Mouse (Mus musculus): Measurements from ENCODE around the gene Impdh2.

The Impdh2 gene

DNA sequence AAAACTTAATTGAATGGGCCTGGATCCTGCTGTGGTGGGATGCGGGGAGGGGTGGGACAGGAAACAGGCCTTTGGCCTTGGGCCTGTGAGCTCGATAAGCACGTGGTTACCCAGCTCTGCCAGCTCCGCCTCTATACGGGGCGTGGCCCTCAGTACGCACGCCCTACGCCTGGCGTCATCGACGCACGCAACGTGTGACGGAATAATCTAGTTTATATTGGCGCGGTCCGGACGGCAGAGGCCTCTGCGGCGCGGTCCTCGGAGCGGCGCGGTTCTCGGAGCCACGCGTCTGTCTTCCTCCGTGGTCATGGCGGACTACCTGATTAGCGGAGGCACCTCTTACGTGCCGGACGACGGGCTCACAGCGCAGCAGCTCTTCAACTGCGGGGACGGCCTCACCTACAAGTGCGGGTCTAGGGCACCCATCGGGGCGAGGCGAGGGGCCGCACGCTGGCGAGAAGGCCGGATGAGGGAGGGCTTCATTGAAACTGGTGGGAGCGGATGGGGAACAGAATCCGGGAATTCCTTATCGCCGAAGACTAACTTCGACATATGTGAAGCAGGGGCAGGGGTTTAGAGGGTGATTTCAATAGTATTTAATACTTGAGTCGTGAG lies at the start of gene Impdh2:
Gene Impdh2, plus strand, starts transcription at position 60 of the 615 bp plus-strand sequence.
- peak; percentile 93 for DNase-seq

DNA sequence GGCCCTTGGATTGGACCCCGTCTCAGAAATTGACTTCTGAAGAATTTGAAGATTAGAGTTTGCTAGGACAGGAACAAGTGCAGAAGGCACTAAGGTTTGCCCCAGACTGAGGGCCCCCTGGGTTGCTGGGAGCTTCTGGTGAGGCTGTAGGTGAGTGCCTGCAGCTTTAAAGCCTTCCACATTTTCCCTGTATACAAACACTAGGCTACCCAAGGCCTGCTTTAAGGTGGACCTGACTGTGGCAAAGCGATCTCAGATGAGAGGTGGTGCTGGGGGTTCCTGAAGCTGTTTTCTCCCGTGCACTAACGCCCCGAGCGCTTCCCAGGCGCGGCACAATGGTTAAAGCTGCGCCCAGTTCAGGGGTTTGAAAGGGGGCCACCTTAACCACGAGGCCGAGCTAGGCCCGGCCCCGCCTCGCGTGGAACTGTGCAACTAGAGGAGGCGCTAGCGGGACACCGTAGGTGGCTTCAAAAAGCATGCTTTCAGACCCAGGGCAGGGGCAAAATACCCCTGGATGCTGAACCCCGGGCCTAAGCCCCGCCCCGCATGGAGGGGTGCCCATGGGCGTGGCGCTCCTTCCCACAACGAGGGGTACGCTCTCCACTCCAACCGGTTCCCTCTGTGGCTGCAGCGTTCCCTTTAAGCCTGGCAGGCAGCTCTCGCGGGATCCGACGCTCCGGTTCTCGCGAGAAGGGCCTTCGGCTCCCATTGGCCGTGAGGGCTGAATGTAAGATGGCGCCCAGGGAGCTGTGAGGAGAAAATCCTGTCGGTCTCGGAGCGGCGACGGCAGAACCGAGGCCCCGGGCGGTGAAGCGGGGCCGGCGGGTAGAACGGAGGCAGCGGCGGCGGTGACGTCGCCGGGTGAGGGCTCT lies 43.5 kb upstream of the Impdh2 start, which contains the start of gene Qrich1:
Gene Qrich1, plus strand, starts transcription at position 427 of the 872 bp plus-strand sequence.
- DNase-seq, result peak; percentile 95

DNA sequence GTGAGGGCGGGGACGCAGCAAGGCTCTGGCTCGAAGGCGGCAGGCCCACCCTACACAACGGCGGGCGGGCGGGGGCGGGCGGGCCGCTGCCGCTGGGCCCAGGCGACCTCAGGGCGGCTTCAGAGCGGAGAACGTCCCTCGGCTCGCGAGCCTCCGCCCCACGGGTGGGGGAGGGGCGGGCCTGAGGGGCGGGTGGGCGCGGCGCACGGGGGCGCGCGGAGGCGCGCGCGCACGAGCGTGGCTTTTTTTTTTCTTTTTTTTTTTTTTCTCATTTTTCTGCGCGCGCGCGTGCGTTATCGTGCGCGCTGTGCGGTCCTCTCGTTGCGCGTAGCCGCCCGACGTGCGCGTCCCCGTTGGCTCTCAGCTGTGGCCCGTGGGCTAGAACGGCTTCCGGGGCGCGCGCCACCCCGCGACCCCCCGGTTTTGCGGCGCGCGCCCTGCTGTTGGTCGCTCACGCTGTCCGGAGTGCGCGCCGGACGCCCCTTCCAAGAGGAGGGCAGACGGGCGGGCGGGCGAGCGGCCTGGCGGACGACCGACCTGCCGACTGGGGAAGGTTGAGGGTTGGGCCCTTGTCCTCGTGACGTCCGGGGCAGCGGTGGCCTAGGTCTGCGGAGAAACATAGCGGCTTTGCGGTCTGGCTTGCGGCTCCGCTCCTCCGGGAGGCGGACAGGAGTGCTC lies 42.7 kb upstream of the Impdh2 start:
- peak; percentile 89 for DNase-seq

DNA sequence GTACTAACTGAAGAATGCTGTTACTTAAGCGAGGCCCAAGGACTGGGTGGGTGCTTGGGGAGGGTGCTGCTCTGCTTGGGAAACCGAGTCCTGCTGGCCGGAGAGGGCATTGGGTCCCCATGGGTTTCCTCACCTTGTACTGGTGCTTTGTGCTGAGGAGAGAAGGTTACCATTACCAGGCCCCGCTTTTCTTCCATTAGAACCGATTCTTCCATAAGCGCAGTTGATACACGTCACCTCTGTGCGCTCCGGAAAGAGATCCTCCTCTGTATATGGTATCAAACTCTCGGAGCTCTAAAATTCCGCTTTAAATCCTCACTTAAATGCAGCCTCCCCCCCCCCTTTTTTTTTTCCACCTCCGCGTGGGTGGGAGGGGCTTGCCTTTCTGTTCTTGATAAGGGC lies 42.2 kb upstream of the Impdh2 start:
- DNase-seq, result peak; percentile 45

DNA sequence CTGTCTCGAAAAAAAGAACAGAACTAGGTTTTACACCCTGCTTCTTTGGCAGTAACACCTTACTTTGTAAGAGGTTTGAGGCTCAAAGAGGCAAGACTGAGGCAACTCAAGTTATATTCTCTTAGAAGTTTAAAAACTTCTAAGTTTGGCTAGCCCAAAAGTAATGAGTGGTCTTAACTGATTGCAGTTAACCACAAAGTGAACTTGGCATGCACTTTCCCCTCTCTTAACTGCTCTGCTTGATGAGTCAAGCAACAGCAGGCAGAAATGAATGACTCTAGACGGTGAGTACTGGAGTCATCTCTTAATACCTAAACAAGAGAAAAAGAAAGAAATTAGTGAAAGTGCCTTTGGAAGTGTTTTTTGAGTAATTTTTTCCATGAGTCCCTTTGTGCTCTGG lies 38.5 kb upstream of the Impdh2 start:
- no peak for DNase-seq

DNA sequence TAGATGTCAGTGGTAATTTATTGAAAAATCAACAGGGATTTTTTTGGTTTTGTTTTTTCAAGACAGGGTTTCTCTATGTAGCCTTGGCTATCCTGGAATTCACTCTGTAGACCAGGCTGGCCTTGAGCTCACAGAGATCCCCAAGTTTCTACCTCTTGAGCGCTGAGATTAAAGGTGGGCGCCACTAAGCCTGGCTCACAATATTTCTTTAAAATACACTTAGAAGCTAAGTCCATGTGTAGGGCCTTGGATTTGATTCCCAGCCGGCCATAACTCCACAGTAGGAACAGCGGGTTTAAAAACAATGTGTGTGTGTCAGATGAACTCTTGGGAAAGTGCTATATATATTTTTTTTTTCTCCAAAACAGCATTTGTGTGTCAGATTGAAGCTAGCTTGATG lies 36.7 kb upstream of the Impdh2 start:
- DNase-seq, result no peak

DNA sequence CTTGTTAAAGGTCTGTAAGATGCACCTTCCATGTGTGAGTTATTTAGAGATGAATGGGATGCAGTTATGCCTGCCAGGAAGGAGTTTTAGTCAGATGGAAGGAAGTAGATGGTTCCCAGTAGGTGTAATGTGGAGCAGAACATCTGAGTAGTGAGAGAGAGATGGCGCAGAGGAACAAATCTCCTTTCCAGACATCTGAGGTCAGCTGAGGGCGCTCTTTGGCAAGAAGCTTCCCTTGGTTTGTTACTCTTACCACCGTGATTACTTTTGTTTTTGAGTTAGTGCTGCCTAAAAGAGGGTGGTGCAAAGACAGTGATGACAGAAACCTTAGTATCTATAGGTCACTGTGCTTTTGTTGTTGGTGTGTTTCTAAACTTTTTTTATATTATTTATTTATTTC lies 34.7 kb upstream of the Impdh2 start:
- DNase-seq, result no peak

DNA sequence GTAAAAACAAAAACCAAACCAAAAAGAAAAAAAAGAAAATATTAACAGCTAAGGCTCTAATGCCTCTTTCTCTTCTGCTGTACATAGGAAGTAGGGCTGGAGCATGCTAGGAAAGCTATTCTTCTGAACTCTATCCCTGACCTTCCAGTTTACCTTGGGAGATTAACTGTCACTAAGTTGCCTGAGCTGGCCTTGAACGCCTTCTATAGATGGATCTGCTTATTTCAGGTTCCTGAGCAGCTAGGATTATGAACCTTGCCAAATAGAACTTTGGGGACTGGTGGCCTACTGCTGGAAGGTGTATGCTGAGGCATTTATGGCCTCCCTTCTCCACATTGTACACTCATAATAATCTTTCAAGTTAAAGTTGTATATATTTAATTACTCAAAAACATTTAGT lies 29.1 kb upstream of the Impdh2 start:
- no peak for DNase-seq

DNA sequence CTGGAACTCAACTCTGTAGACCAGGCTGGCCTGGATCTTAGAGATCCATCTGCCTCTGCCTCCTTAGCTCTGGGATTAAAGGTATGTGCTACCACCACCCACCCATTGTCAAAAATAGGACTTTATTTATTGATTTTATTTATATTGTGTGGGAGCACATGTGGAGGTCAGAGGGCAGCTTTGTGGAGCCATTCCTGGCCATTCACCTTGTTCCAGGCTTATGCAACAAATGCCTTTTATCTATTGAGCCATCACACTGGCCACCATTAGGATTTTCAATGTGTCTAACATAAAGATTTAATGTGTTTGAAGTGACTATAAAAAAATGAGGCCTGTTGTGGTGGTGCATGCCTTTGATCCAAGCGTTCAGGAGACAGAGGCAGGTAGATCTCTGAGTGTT lies 28.6 kb upstream of the Impdh2 start:
- no peak for DNase-seq

DNA sequence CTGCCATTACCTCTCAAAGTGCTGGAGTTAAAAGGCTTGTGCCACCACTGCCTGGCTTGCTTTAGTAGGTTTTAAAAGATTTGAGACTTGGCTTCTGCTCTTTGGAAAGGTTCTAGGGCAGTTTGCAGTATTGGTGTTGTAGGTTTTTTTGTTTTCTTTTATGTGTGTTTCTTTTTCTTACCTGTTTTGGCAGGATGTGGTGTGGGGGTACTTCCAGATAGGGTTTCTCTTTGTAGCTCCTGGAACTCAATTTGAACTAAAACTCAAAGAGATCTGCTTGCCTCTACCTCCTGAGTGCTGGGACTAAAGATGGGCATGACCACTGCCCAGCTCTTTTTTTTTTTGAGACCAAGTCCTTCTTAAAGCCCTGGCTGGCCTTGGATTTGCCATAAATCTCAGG lies 19.2 kb upstream of the Impdh2 start:
- no peak for DNase-seq

DNA sequence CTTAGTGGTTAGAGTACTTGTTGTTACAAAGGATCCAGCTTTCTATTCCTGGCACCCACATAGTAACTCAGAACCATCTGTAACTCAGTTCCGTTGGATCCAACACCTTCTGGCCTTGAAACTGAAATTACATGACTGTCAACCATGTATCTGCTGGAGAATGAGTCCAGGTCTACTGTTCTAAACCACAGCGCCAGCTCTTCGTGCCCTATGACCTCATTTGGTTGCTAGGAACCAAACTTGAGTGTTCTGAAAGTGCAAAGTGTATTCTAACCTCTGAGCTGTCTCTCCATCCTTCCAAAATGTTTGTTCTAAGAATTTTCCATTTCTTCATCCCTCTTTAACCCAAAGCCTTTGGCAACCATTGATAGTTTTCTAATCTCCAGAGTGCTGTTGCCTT lies 14.1 kb upstream of the Impdh2 start:
- no peak for DNase-seq

DNA sequence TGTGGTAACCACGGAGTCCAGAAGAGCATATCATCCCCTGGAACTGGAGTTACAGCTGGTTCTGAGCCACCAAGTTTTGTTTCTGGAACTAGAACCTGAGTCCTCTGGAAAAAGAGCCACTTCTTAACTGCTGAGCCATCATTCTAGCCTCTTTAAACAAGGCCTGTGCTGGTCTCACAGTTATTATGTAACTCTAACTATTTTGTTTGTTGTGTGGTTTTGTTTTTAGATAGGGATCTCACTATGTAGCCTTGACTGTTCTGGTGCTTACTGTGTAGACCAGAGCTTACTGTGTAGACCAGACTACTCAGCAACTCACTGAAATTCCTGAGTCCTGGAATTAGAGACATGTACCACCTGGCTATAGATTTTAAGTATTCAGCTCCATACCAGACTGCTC lies 13.2 kb upstream of the Impdh2 start:
- no peak for DNase-seq

DNA sequence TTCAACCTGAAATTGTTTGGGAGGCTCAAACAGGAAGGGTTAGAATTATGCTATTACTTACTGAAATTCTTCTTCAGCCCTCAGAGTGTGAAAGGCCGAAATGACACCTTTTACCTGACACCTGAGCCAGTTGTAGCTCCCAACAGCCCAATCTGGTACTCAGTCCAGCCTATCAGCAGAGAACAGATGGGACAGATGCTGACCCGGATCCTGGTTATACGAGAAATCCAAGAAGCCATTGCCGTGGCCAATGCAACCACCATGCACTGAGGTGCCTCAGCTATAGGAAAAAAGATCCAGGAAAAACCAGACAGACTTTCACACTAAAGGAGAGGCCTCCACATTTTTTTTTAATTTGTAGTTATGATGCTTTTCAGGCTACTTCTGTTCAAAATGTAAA lies 917 bp upstream of the Impdh2 start:
- DNase-seq, result no peak

DNA sequence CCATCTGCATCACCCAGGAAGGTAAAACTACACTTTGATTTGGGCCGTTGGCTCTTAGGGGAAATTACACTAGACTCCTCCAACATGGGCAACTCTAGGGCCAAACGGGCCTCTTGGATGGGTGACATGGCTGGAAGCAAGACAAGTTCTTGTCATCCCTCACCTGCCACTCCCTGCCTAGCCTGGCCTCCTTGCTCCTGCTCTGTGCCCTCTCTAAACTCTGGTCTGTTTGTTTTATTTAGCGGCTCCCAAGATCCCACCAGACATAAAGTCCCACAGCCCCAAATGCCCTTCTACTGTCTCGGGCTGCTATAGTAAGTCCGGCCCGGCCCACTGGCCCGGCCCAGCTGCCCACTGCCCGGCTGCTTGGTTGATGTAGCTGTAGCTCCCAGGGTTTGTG lies 3.6 kb downstream of the Impdh2 start:
- no peak for DNase-seq

DNA sequence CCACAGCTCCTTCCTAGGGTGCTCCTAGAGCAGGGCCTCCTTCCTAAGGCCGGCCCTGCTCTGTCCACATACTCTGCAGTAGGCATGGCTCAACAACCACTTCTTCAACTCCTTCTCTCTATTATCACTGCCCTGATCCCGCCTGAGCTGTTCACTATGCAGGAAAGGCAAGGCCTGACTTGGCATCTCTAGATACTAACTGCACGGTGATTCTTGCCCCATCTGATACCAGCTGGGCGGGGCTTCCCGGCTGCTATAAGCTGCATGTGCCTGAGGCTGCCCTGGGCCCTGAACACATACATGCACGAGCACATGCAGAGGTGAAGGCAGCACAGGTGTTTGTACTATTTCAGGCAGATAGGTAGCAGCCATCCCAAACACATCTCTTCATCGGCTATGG lies 4.0 kb downstream of the Impdh2 start:
- DNase-seq, result no peak

DNA sequence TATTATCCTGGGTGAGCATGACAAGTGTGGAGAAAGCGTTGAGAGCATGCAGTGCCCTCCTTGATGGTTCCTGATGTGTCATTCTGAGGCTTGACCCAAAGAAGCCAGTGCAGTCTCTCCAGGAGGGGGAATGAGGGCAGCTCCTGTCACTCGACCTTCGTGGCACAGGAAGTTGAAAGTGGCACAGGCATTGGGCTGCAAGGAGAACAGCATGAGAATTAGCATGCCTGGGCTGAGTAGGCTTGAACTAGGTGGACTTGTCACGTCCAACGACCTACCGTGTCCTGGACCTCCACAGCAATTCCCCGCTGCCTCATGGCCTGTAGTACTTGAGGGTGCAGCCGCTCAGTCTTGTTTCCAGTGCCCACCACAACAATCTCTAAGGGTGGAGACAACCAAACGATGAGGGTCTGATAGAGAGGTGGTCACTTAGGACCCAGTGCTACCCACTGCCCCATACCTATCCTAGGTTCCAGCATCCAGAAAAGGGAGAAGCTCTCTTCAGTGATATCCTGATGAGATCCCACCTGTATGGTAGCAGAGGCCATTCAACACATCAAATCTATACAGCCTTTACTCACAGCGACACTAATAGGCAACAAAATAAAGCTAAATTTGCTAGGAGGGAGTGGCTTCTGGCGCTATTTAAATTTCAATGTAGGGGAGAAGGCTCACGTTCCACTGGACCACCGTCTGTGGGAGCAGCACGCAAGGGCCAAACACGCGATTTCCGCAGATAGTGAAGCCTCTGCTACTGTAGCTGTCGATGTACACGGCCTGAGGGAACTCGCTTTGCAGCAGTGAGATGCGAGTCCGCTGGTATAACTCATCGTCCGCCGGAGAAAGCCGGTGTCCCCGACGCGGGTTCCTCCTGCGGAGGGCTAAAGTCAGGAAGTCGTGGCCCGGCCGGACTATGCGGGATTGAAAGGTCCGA lies 6.1 kb downstream of the Impdh2 start:
- DNase-seq, result no peak

DNA sequence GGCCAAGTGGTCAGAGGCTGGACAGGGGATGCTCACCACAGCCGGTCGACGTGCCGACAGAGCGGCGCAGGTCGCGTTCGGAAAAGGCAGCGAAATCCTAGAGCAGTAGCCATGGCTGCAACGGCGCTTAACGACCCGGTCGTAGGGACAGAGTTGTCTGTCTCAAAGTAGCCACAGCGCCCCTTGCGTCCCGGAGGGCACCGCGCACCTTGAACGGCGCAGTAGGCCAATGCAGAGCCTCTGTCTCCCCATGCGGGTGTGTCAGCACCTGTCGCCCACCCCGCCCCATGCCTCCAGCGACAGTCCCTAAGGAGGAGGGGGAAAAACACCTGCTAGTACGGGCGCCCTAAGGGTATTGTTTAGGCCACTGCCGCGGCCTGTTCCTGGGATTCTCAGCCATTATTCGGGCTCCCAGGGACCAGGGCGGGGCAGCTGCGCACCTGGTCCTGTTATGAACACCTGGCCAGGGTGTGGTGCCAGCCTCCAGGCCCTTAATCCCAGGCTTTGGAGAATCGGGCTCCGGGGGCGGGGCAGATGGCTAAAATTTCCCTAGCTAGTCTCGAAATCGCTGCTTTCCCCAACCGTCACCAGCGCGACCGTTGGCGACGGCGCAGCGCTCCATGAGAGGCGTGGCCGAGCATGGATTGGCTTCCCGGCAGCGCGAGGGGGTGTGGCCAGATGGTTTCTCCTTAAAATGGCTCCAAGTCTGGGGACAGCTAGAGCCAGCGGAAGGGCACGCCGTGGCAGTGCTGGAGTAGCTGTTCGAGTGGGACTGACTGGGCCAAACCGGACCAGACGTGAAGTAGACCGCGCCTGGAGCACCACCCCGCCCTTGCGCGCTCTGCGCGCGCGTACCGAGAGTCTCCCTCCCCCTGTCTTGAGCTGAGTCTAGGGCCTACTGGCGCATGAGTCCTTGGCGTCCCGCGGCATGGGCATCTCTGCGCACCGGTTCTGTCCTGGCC lies 7.0 kb downstream of the Impdh2 start, which contains the start of gene Ndufaf3:
Gene Ndufaf3, minus strand, starts transcription at position 620 of the 962 bp plus-strand sequence.
- peak; percentile 96 for DNase-seq

DNA sequence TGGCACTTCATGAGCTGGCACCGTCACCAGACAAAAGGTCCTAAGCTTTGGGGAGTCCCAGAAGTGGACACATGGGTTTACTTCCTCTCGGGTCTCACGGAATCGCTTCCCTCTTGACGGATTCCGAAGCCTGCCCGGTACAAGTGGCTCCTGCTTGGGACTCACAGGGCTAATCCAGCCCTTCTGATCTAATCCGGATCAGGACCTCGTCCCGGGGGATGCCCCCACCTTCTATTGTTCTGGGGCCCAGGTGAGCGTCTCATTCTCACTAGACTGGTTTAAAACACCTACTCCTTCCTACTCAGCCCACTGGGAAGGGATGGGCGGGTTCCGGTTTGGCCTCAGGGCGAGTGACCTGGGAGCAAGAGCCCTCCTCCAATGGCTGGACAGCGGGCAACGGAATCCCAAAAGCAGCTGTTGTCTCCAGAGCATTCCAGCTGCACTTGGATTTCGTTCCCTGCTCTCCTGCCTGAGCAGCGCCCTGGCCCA lies 7.9 kb downstream of the Impdh2 start:
- DNase-seq, result no peak

DNA sequence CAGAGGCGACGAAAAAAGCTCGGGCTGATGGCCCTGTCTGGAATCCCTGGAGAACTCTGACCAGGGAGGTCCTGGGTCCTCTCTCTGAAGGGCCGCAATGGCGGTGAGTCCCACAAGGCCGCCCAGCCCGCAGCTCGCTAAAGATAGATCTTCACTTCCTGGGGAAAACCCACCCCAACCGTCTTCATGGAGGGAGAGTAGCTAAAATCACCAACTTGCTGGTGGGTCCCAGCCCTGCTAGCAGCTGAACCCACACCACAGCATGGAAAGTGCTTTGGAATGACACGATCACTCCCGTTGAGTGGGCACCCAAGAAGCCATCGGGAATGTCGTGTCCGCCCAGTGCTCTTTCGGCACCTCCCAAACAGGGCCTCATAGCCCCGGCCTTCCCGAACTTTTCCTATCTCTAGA lies 8.4 kb downstream of the Impdh2 start:
- no peak for DNase-seq

DNA sequence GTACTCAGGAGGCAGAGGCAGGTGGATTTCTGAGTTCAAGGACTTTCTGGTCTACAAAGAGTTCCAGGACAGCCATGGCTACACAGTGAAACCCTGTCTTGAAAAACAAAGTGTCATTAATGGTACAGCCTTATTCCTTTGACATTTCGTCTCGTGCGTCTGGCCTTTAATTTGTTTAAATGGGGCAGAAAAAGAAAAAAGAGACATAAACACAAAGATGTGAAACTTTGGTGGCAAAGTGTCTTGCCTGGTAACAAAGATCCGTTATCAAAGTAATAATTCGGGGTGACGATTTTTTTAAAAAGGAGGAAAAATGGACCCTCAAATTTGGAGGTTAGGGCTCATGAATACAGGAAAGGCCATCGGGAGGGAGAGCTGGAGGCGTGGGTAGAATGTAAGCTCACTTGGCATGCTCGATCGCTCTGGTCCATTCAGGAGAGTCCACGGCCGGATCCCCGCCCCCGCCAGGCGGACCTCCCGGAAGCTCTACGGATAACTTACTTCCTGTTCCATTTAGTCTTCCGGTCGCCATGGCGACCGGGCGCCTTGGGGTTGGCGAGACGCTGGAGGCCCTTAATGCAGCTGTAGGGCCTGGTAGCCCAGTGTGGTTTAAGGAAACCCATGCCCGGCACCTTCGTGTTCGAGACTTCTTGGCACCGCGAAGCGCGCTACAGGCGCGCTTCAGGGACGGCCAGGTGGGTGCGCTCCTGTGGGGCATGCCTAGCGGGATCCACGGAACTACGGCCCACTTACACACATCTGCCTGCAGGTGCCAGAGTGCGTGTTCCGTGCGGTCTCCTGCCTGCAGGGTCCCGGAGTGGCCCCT lies 9.5 kb downstream of the Impdh2 start, which contains the start of gene Dalrd3:
Gene Dalrd3, plus strand, starts transcription at position 506 of the 826 bp plus-strand sequence.
- DNase-seq, result peak; percentile 94

Data from right cerebral cortex, adult 18-20 months (tissue).